Mouse (Mus musculus) lung, postnatal 0 days (tissue): ENCODE results near the gene Smoc2. TPM values are rescaled to one million over a fixed set of nuclear protein-coding genes. Genes with fewer than 3 reads are reported as not detected.

ENCODE experiments used
- ATAC-seq: fragments of 200-750 bp; cut with Nextera tagmentation; 2 replicates; pipeline ENCODE4 v1.8.0; 2017; ENCODE audit warnings: moderate library complexity
- DNase-seq: peaks from one replicate; pipeline ENCODE4 v3.0.0-alpha.2; 2016; ENCODE audit warnings: low spot score
- H3K27ac ChIP-seq: fragments of 300-500 bp; sonication (generic); 2 replicates; pipeline ENCODE4 v1.5.1; 2014; ENCODE audit warnings: antibody characterized with exemption, mild to moderate bottlenecking, low read length, mixed read lengths
- H3K27me3 ChIP-seq: fragments of 300-500 bp; sonication (generic); replicated peaks from 2 replicates; pipeline ENCODE4 v1.6.1; 2014; ENCODE audit warnings: low read length, mixed read lengths; ENCODE audit not compliant: insufficient read depth
- H3K36me3 ChIP-seq: fragments of 300-500 bp; sonication (generic); 2 replicates; pipeline ENCODE4 v1.6.1; 2014; ENCODE audit warnings: low read length, mixed read lengths; ENCODE audit not compliant: insufficient read depth
- H3K4me1 ChIP-seq: fragments of 300-500 bp; sonication (generic); 2 replicates; pipeline ENCODE4 v1.6.1; 2014; ENCODE audit warnings: antibody characterized with exemption, low read depth, low read length, mixed read lengths; ENCODE audit not compliant: insufficient read depth
- H3K4me2 ChIP-seq: fragments of 300-500 bp; sonication (generic); replicated peaks from 2 replicates; pipeline ENCODE4 v1.6.1; 2014; ENCODE audit warnings: low read depth, mild to moderate bottlenecking, low read length, moderate library complexity, mixed read lengths
- H3K4me3 ChIP-seq: fragments of 300-500 bp; sonication (generic); 2 replicates; pipeline ENCODE4 v1.5.1; 2014; ENCODE audit warnings: low read depth, low read length
- H3K9ac ChIP-seq: fragments of 300-500 bp; sonication (generic); replicated peaks from 2 replicates; pipeline ENCODE4 v1.6.1; 2014; ENCODE audit warnings: low read depth, mild to moderate bottlenecking
- H3K9me3 ChIP-seq: fragments of 300-500 bp; sonication (generic); 2 replicates; pipeline ENCODE4 v1.6.1; 2016; ENCODE audit warnings: low read length, mixed read lengths
- CTCF ChIP-seq: IDR thresholded peaks from 2 replicates; pipeline ENCODE4 v1.5.1; 2016; ENCODE audit warnings: antibody characterized with exemption, mild to moderate bottlenecking
- EP300 ChIP-seq: IDR thresholded peaks from 2 replicates; pipeline ENCODE4 v1.6.1; 2016; ENCODE audit warnings: antibody characterized with exemption, mild to moderate bottlenecking, control low read depth
- WGBS: fragments of 180-500 bp; shearing (Covaris S2); extraction: QIAGEN DNeasy Blood & Tissue Kit; methylation state at CpG from one replicate; pipeline ENCODE4 v1.1.7; 2014; 5-methylcytosine and 5-hydroxymethylcytosine counted together
- polyA plus RNA-seq: library from polyadenylated mRNA; unstranded; fragments of >200 nt; fragmentation: Nextera tagmentation; extraction: Ambion mirVana; gene quantifications from 2 replicates; pipeline ENCODE4 v1.2.1, GENCODE M21; 2015

The Smoc2 gene
- polyA plus RNA-seq, 1 experiment from 2014 or later, result 32.2 TPM

DNA sequence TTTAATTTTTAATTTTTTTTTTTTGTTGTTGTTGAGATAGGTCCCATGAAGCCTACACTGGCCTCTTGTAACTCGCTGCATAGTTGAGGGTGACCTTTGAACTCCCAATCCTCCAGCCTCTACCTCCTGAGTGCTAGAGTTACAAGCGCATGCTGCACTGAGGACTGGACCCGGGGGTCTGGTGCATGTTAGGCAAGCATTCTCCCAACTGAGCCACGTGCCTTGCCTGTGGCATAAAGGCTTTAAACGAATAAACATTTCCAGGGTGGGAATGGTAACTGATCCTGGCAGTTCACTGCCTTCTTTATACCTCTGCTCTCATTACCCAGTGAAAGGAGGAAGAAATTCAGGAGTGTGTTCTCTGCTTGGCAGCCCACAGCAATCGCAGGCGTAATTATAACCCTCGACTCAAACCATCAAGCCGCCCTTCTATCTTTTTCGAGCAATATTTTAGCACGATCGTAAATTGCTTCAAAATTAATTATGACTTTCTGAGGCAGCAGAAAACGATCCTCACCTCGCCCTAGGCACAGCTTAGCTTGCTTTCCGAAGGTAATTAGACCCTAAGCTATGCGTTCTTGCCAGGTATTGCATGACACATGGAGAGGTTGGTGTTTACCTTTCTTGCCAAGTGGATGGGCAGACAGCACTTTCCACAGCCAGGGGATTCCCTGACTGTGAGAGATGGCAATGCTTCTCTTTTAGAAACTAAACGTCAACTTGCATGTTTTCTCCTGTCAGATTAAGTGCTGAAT lies 99.6 kb downstream of the Smoc2 start:
- no peaks in the 10 kb centered on the region; the same call in 1 of the 2 replicates for H3K4me1 ChIP-seq
- TF ChIP-seq EP300 (no peak), CTCF (no peak)
- H3K36me3 ChIP-seq, result no peaks in the 10 kb centered on the region
- ATAC-seq (no peak), DNase-seq (peak; percentile 19)
- H3K27ac ChIP-seq, result no peak overlapping the region
- no peak overlapping the region for H3K9ac ChIP-seq
- H3K4me2 ChIP-seq, result no peak overlapping the region
- H3K4me3 ChIP-seq, result no peak overlapping the region
- no peaks in the 10 kb centered on the region for H3K27me3 ChIP-seq
- WGBS, result 59% methylated on average over 17 of the region's 17 CpGs
- H3K9me3 ChIP-seq, result no peaks in the 10 kb centered on the region

DNA sequence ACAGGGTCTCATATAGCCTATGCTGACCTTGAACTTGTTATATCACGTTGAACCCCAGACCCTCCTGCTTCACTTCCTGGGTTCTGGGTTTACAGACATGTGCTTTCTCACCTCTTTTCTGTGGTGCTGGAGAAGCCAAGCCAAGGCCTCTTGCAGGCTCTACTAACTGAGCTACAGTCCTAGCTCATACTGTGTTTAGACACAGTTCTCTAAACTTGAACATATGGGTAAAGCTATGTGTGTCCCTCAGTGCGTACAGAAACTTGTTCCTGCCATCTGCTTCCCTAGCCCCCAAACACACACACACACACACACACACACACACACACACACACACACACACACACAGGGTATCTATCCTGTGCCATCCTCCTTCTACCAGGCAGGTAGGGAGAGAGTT lies 100.2 kb downstream of the Smoc2 start:
- no peak overlapping the region for H3K27ac ChIP-seq
- no peaks in the 10 kb centered on the region for H3K27me3 ChIP-seq
- no peak overlapping the region for H3K9ac ChIP-seq
- ATAC-seq (no peak), DNase-seq (no peak)
- no peak overlapping the region for H3K4me2 ChIP-seq
- H3K36me3 ChIP-seq, result no peaks in the 10 kb centered on the region
- no peaks in the 10 kb centered on the region for H3K9me3 ChIP-seq
- TF ChIP-seq CTCF, result no peak
- TF ChIP-seq EP300, result no peak
- no peak overlapping the region for H3K4me3 ChIP-seq
- WGBS, result 59% methylated on average over 2 of the region's 2 CpGs
- no peaks in the 10 kb centered on the region; the same call in 1 of the 2 replicates for H3K4me1 ChIP-seq

DNA sequence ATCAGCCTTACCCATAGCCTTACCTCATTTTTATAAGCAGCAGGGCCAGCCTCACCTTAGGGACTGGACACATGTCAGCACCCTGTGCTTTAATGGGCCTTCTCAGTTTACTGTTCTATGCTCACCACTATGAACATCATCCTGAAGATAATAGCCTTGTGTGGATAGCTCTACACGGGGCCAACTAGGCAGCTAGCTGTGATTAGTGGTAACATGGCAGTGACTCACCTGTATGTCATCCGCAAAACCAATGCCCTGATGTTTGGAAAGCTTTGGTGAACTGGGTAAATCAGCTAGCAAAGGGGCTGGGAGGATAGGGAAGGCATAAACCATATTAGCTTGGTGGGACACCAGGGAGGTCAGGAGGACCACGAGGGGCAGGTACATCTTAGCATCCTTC lies 100.7 kb downstream of the Smoc2 start:
- H3K9me3 ChIP-seq, result no peaks in the 10 kb centered on the region
- ATAC-seq (no peak), DNase-seq (no peak)
- no peak overlapping the region for H3K9ac ChIP-seq
- no peaks in the 10 kb centered on the region; the same call in 1 of the 2 replicates for H3K4me1 ChIP-seq
- H3K4me2 ChIP-seq, result no peak overlapping the region
- H3K27me3 ChIP-seq, result no peaks in the 10 kb centered on the region
- no peak overlapping the region for H3K27ac ChIP-seq
- H3K4me3 ChIP-seq, result no peak overlapping the region
- no peaks in the 10 kb centered on the region for H3K36me3 ChIP-seq
- no peak for TF ChIP-seq CTCF
- TF ChIP-seq EP300, result no peak
- 86% methylated on average over 3 of the region's 3 CpGs for WGBS

DNA sequence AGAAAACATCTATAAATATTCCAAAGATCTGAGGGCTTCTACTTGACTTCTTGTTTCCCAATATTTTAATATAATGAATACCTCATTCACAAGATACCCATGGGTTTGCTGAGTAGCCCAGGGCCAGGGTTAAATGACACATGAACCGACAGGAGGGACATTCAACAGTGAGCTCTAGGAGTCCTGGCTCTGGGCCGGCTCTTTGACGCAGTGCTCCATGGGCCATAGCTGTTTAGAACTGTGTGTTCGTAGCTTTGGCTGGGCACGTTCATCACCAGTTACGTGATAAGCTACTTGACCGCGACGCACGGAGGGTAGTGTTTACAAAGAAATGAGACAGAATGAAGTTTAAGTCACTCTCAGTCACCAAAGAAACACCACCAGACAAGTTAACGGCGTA lies 101.2 kb downstream of the Smoc2 start:
- Histone ChIP-seq H3K27me3 (no peaks in the 10 kb centered on the region), H3K4me1 (no peaks in the 10 kb centered on the region; the same call in 1 of the 2 replicates), H3K36me3 (no peaks in the 10 kb centered on the region), H3K4me3 (no peak overlapping the region), H3K9me3 (no peaks in the 10 kb centered on the region), H3K4me2 (no peak overlapping the region), H3K27ac (no peak overlapping the region), H3K9ac (no peak overlapping the region)
- DNase-seq, result no peak
- no peak for ATAC-seq
- WGBS, result 40% methylated on average over 12 of the region's 12 CpGs
- TF ChIP-seq EP300 (no peak), CTCF (no peak)

DNA sequence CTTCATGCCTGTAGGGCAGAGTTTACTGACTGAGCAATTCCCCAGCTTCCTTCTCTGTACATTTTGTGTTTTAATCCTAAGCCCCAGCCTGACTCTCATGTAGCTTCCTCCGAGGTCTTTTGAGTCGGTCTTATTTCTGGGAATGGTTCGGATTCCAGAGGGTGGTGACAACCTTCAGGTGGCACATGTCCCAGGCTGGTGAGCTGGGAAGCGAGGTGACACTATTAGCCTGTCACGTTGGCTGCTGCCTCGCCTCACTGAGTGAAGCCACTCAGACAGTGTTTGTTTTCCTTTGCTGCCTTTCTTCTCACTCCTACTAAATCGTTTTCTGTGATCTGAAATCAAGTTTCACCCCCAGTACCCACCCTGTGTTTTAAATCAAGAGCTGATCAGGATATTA lies 102.2 kb downstream of the Smoc2 start:
- H3K27me3 ChIP-seq, result no peaks in the 10 kb centered on the region
- ATAC-seq, result 0 out of 2 replicates have a peak, but pooled peaks have one; percentile 16
- H3K36me3 ChIP-seq, result no peaks in the 10 kb centered on the region
- no peaks in the 10 kb centered on the region; the same call in 1 of the 2 replicates for H3K4me1 ChIP-seq
- TF ChIP-seq CTCF (no peak), EP300 (no peak)
- no peak overlapping the region for H3K4me3 ChIP-seq
- WGBS, result 12% methylated on average over 7 of the region's 7 CpGs
- H3K27ac ChIP-seq, result no peak overlapping the region
- H3K9ac ChIP-seq, result no peak overlapping the region
- H3K4me2 ChIP-seq, result no peak overlapping the region
- no peak for DNase-seq
- H3K9me3 ChIP-seq, result no peaks in the 10 kb centered on the region

DNA sequence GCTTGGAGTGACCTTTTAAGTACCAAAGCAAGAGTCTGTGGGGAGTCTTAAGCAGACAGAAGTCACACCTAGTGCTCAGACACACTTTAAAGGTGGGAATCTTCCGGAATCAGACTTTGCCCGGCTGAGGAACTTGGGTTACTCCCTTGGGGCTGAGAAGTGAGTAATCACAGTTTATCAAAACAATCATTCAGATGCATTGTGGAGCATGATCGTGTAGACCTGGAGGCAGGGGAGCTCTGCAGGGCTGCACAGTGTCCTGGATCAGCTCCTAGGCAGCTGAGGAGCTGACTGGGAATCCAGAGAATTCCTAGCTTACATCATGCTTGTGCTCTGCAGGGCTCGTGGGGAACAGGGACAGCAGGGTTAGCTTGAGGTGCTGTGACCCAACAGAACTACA lies 104.7 kb downstream of the Smoc2 start:
- Histone ChIP-seq H3K9ac (no peak overlapping the region), H3K9me3 (no peaks in the 10 kb centered on the region), H3K4me2 (no peak overlapping the region), H3K27me3 (no peaks in the 10 kb centered on the region), H3K36me3 (no peaks in the 10 kb centered on the region), H3K27ac (no peak overlapping the region), H3K4me1 (no peaks in the 10 kb centered on the region; the same call in 1 of the 2 replicates), H3K4me3 (no peak overlapping the region)
- ATAC-seq (no peak), DNase-seq (no peak)
- TF ChIP-seq CTCF (no peak), EP300 (no peak)
- WGBS, result 71% methylated on average over 4 of the region's 4 CpGs
